Mouse (Mus musculus) bone marrow macrophage, adult 2 months (primary cell): ENCODE measurements around the gene Gm20388.

ENCODE experiments used
- CTCF ChIP-seq: IDR thresholded peaks from 2 replicates; pipeline ENCODE4 v1.5.1; 2012; ENCODE audit warnings: low read depth, mild to moderate bottlenecking, low read length, moderate library complexity
- POLR2A ChIP-seq: IDR thresholded peaks from 2 replicates; pipeline ENCODE4 v1.6.1; 2012; ENCODE audit warnings: mild to moderate bottlenecking, low read depth, low read length, borderline replicate concordance

- TF ChIP-seq CTCF (no peak), POLR2A (no peak)
Measured at GRCm38 (mm10) chr8:122984175-122984574, 3073.5 kb downstream of the Gm20388 start.
